Mouse (Mus musculus): ENCODE data around the gene Dbp. TPM values are rescaled to one million over a fixed set of nuclear protein-coding genes. Genes with fewer than 3 reads are reported as not detected.
"Not testable (repeated sequence)": the region's sequence is repeated elsewhere in the genome, so short reads cannot be mapped to it uniquely, and the experiment has no call there.

The Dbp gene
- 2.2 and 3.5 TPM in 2 replicates for polyA plus RNA-seq (2014; fragmentation: Nextera tagmentation; extraction: Ambion mirVana)

GRCm38 (mm10) chr7:45704730-45705442, at the start of gene Dbp:
TSS of gene Dbp (plus strand) at chr7:45705088.
- peak; percentile 99 for DNase-seq (ENCODE audit: low spot score, missing footprints)
- H3K4me3 ChIP-seq (ENCODE audit: low read depth, low read length): peak within 1 kb of the TSS; percentile 52
- H3K27me3 ChIP-seq (ENCODE audit: control insufficient read depth, insufficient read depth, low read length): peaks cover 5% of the 10 kb centered on the region
- peak within 1 kb of the TSS; percentile 73 for H3K27ac ChIP-seq (ENCODE audit: low read depth, low read length)
- H3K9me3 ChIP-seq (ENCODE audit: control insufficient read depth, low read length): no peaks in the 10 kb centered on the region
- peak within 1 kb of the TSS; percentile 54 for H3K9ac ChIP-seq (ENCODE audit: low read length)
- H3K4me1 ChIP-seq (ENCODE audit: control insufficient read depth, insufficient read depth, low read length): peaks cover 70% of the 10 kb centered on the region
- H3K4me2 ChIP-seq: peak within 1 kb of the TSS; percentile 98
- under 1% methylated on average over 36 of the region's 36 CpGs for WGBS
- ATAC-seq (ENCODE audit: low FRiP score): peak; percentile 84
- H3K36me3 ChIP-seq (ENCODE audit: control insufficient read depth, insufficient read depth, low read length): no peaks in the 10 kb centered on the region

- WGBS: 86% methylated on average over 11 of the region's 11 CpGs
- Histone ChIP-seq H3K4me3 (ENCODE audit: low read depth, low read length) (no peak overlapping the region), H3K27me3 (ENCODE audit: control insufficient read depth, insufficient read depth, low read length) (no peaks in the 10 kb centered on the region), H3K9ac (ENCODE audit: low read length) (no peak overlapping the region), H3K9me3 (ENCODE audit: control insufficient read depth, low read length) (no peaks in the 10 kb centered on the region), H3K4me1 (ENCODE audit: control insufficient read depth, insufficient read depth, low read length) (no peaks in the 10 kb centered on the region), H3K36me3 (ENCODE audit: control insufficient read depth, insufficient read depth, low read length) (no peaks in the 10 kb centered on the region), H3K27ac (ENCODE audit: low read depth, low read length) (no peak overlapping the region), H3K4me2 (no peak overlapping the region)
- no peak for DNase-seq (ENCODE audit: low spot score, missing footprints)
- ATAC-seq (ENCODE audit: low FRiP score): no peak
These were observed 44.0 kb upstream of the Dbp start for GRCm38 (mm10) chr7:45660746-45661478.

- H3K27ac ChIP-seq (ENCODE audit: low read depth, low read length); H3K9me3 ChIP-seq (ENCODE audit: control insufficient read depth, low read length); H3K36me3 ChIP-seq (ENCODE audit: control insufficient read depth, insufficient read depth, low read length); ATAC-seq (ENCODE audit: low FRiP score); H3K9ac ChIP-seq (ENCODE audit: low read length); H3K4me1 ChIP-seq (ENCODE audit: control insufficient read depth, insufficient read depth, low read length); H3K4me2 ChIP-seq; H3K4me3 ChIP-seq (ENCODE audit: low read depth, low read length); DNase-seq (ENCODE audit: low spot score, missing footprints); H3K27me3 ChIP-seq (ENCODE audit: control insufficient read depth, insufficient read depth, low read length): not testable (repeated sequence)
- 87% methylated on average over 6 of the region's 6 CpGs for WGBS
These were observed 43.2 kb upstream of the Dbp start for GRCm38 (mm10) chr7:45661702-45662101.

- H3K27me3 ChIP-seq (ENCODE audit: control insufficient read depth, insufficient read depth, low read length): no peaks in the 10 kb centered on the region
- no peak overlapping the region for H3K9ac ChIP-seq (ENCODE audit: low read length)
- no peak overlapping the region for H3K4me3 ChIP-seq (ENCODE audit: low read depth, low read length)
- 60% methylated on average over 13 of the region's 13 CpGs for WGBS
- H3K27ac ChIP-seq (ENCODE audit: low read depth, low read length): no peak overlapping the region
- ATAC-seq (ENCODE audit: low FRiP score): no peak
- no peak overlapping the region for H3K4me2 ChIP-seq
- no peak for DNase-seq (ENCODE audit: low spot score, missing footprints)
- H3K9me3 ChIP-seq (ENCODE audit: control insufficient read depth, low read length): no peaks in the 10 kb centered on the region
- no peaks in the 10 kb centered on the region for H3K4me1 ChIP-seq (ENCODE audit: control insufficient read depth, insufficient read depth, low read length)
- H3K36me3 ChIP-seq (ENCODE audit: control insufficient read depth, insufficient read depth, low read length): no peaks in the 10 kb centered on the region
These were observed 39.4 kb upstream of the Dbp start for GRCm38 (mm10) chr7:45665303-45666138.

GRCm38 (mm10) chr7:45666161-45666560, 38.7 kb upstream of the Dbp start, which contains the start of gene Fut2:
TSS of gene Fut2 (minus strand) at chr7:45666394.
- Histone ChIP-seq H3K9ac (ENCODE audit: low read length) (no peak within 1 kb of the TSS), H3K4me1 (ENCODE audit: control insufficient read depth, insufficient read depth, low read length) (no peaks in the 10 kb centered on the region), H3K36me3 (ENCODE audit: control insufficient read depth, insufficient read depth, low read length) (no peaks in the 10 kb centered on the region), H3K27ac (ENCODE audit: low read depth, low read length) (no peak within 1 kb of the TSS), H3K4me3 (ENCODE audit: low read depth, low read length) (no peak within 1 kb of the TSS), H3K9me3 (ENCODE audit: control insufficient read depth, low read length) (no peaks in the 10 kb centered on the region), H3K4me2 (no peak within 1 kb of the TSS), H3K27me3 (ENCODE audit: control insufficient read depth, insufficient read depth, low read length) (no peaks in the 10 kb centered on the region)
- DNase-seq (ENCODE audit: low spot score, missing footprints) (no peak), ATAC-seq (ENCODE audit: low FRiP score) (no peak)
- 89% methylated on average over 7 of the region's 7 CpGs for WGBS

- no peak for DNase-seq (ENCODE audit: low spot score, missing footprints)
- 77% methylated on average over 14 of the region's 14 CpGs for WGBS
These were observed 37.1 kb upstream of the Dbp start for GRCm38 (mm10) chr7:45667761-45668160.

GRCm38 (mm10) chr7:45668921-45669320, 36.0 kb upstream of the Dbp start:
- ATAC-seq (ENCODE audit: low FRiP score): no peak
- H3K36me3 ChIP-seq (ENCODE audit: control insufficient read depth, insufficient read depth, low read length): no peaks in the 10 kb centered on the region
- WGBS: 94% methylated on average over 9 of the region's 9 CpGs
- H3K27me3 ChIP-seq (ENCODE audit: control insufficient read depth, insufficient read depth, low read length): no peaks in the 10 kb centered on the region
- DNase-seq (ENCODE audit: low spot score, missing footprints): no peak
- no peak overlapping the region for H3K4me2 ChIP-seq
- H3K9me3 ChIP-seq (ENCODE audit: control insufficient read depth, low read length): no peaks in the 10 kb centered on the region
- H3K4me1 ChIP-seq (ENCODE audit: control insufficient read depth, insufficient read depth, low read length): no peaks in the 10 kb centered on the region
- H3K4me3 ChIP-seq (ENCODE audit: low read depth, low read length): no peak overlapping the region
- no peak overlapping the region for H3K27ac ChIP-seq (ENCODE audit: low read depth, low read length)
- H3K9ac ChIP-seq (ENCODE audit: low read length): no peak overlapping the region

More at GRCm38 (mm10) chr7:45667761-45668160, 37.1 kb upstream of the Dbp start:
- no peaks in the 10 kb centered on the region for H3K4me1 ChIP-seq (ENCODE audit: control insufficient read depth, insufficient read depth, low read length)
- no peaks in the 10 kb centered on the region for H3K27me3 ChIP-seq (ENCODE audit: control insufficient read depth, insufficient read depth, low read length)
- no peak overlapping the region for H3K27ac ChIP-seq (ENCODE audit: low read depth, low read length)
- no peaks in the 10 kb centered on the region for H3K36me3 ChIP-seq (ENCODE audit: control insufficient read depth, insufficient read depth, low read length)
- no peak overlapping the region for H3K4me2 ChIP-seq
- no peak overlapping the region for H3K9ac ChIP-seq (ENCODE audit: low read length)
- no peak for ATAC-seq (ENCODE audit: low FRiP score)
- no peak overlapping the region for H3K4me3 ChIP-seq (ENCODE audit: low read depth, low read length)
- H3K9me3 ChIP-seq (ENCODE audit: control insufficient read depth, low read length): no peaks in the 10 kb centered on the region

GRCm38 (mm10) chr7:45677627-45678295, 27.1 kb upstream of the Dbp start:
- Histone ChIP-seq H3K9me3 (ENCODE audit: control insufficient read depth, low read length) (no peaks in the 10 kb centered on the region), H3K4me1 (ENCODE audit: control insufficient read depth, insufficient read depth, low read length) (no peaks in the 10 kb centered on the region), H3K36me3 (ENCODE audit: control insufficient read depth, insufficient read depth, low read length) (no peaks in the 10 kb centered on the region), H3K27ac (ENCODE audit: low read depth, low read length) (no peak overlapping the region), H3K9ac (ENCODE audit: low read length) (no peak overlapping the region), H3K4me3 (ENCODE audit: low read depth, low read length) (no peak overlapping the region), H3K27me3 (ENCODE audit: control insufficient read depth, insufficient read depth, low read length) (no peaks in the 10 kb centered on the region), H3K4me2 (no peak overlapping the region)
- DNase-seq (ENCODE audit: low spot score, missing footprints) (no peak), ATAC-seq (ENCODE audit: low FRiP score) (no peak)
- WGBS: 78% methylated on average over 7 of the region's 7 CpGs
